Mouse (Mus musculus) liver, adult 2 months (tissue): Measurements from ENCODE around the gene Fgfr2. TPM values are rescaled to one million over a fixed set of nuclear protein-coding genes. Genes with fewer than 3 reads are reported as not detected.

Source experiments
- DNase-seq: peaks from one replicate; pipeline ENCODE4 v3.0.0-alpha.2; 2011; ENCODE audit warnings: low read depth, low spot score; ENCODE audit errors: extremely low read depth
- H3K27ac ChIP-seq: fragments of 200-500 bp; replicated peaks from 2 replicates; pipeline ENCODE4 v1.5.1; 2012; ENCODE audit warnings: low read depth, mild to moderate bottlenecking, control low read depth, inconsistent platforms, low read length; ENCODE audit not compliant: insufficient read depth
- H3K27me3 ChIP-seq: fragments of 200-500 bp; 2 replicates; pipeline ENCODE4 v1.6.1; 2012; ENCODE audit warnings: mild to moderate bottlenecking, moderate library complexity, low read length, inconsistent platforms; ENCODE audit not compliant: control insufficient read depth, insufficient read depth
- H3K36me3 ChIP-seq: fragments of 200-500 bp; 2 replicates; pipeline ENCODE4 v1.6.1; 2012; ENCODE audit warnings: low read length, inconsistent platforms; ENCODE audit not compliant: control insufficient read depth, insufficient read depth
- H3K4me1 ChIP-seq: fragments of 200-500 bp; 2 replicates; pipeline ENCODE4 v1.6.1; 2011; ENCODE audit warnings: low read length; ENCODE audit not compliant: control insufficient read depth, insufficient read depth
- H3K4me3 ChIP-seq: fragments of 200-500 bp; 2 replicates; pipeline ENCODE4 v1.5.1; 2011; ENCODE audit warnings: low read depth, mild to moderate bottlenecking, control low read depth, low read length, moderate library complexity; ENCODE audit not compliant: insufficient read depth
- H3K79me2 ChIP-seq: fragments of 200-500 bp; 2 replicates; pipeline ENCODE4 v1.6.1; 2012; ENCODE audit warnings: inconsistent platforms, mild to moderate bottlenecking, low read length, moderate library complexity; ENCODE audit not compliant: control insufficient read depth, insufficient read depth
- H3K9ac ChIP-seq: fragments of 200-500 bp; 2 replicates; pipeline ENCODE4 v1.6.1; 2012; ENCODE audit warnings: low read depth, mild to moderate bottlenecking, control low read depth, inconsistent platforms, low read length
- CTCF ChIP-seq: fragments of 200-500 bp; IDR thresholded peaks from 2 replicates; pipeline ENCODE4 v1.5.1; 2011; ENCODE audit warnings: low read depth, low read length, control low read depth
- POLR2A ChIP-seq: fragments of 200-500 bp; IDR thresholded peaks from 2 replicates; pipeline ENCODE4 v1.6.1; 2011; ENCODE audit warnings: low read length, control low read depth; ENCODE audit not compliant: insufficient read depth; ENCODE audit errors: extremely low read depth
- WGBS: fragments of 180-500 bp; shearing (Covaris S2); methylation state at CpG from one replicate; pipeline ENCODE4 v1.1.7; 2018; 5-methylcytosine and 5-hydroxymethylcytosine counted together
- polyA plus RNA-seq: library from polyadenylated mRNA; depleted of rRNA; stranded (reverse); fragments of >200 nt; gene quantifications from 2 replicates; pipeline ENCODE4 v1.2.3, GENCODE M21; 2012
- total RNA-seq: library from RNA; depleted of rRNA; stranded (reverse); fragments of >200 nt; gene quantifications from 2 replicates; pipeline ENCODE4 v1.2.3, GENCODE M21; 2014

Gene Fgfr2
- total and polyA plus RNA-seq, 2 experiments: 16.7 to 35.2 TPM

- TF ChIP-seq POLR2A: no peak
- no peak for TF ChIP-seq CTCF
- no peak overlapping the region for H3K4me3 ChIP-seq
- no peaks in the 10 kb centered on the region for H3K4me1 ChIP-seq
- no peaks in the 10 kb centered on the region for H3K27me3 ChIP-seq
- no peaks in the 10 kb centered on the region for H3K36me3 ChIP-seq
- no peak overlapping the region for H3K27ac ChIP-seq
- DNase-seq: no peak
- no peak overlapping the region for H3K9ac ChIP-seq
- no peaks in the 10 kb centered on the region for H3K79me2 ChIP-seq
- WGBS: 30% methylated on average over 4 of the region's 4 CpGs
These were observed 628.9 kb downstream of the Fgfr2 start for GRCm38 (mm10) chr7:132494263-132494662.

- Histone ChIP-seq H3K36me3 (no peaks in the 10 kb centered on the region), H3K79me2 (no peaks in the 10 kb centered on the region), H3K9ac (no peak overlapping the region), H3K27ac (no peak overlapping the region), H3K4me1 (no peaks in the 10 kb centered on the region), H3K27me3 (no peaks in the 10 kb centered on the region), H3K4me3 (no peak overlapping the region)
- 62% methylated on average over 3 of the region's 3 CpGs for WGBS
- no peak for TF ChIP-seq CTCF
- TF ChIP-seq POLR2A: no peak
- DNase-seq: no peak
These were observed 629.5 kb downstream of the Fgfr2 start for GRCm38 (mm10) chr7:132493632-132494031.

GRCm38 (mm10) chr7:132491902-132492301 is 631.2 kb downstream of the Fgfr2 start:
- Histone ChIP-seq H3K9ac (no peak overlapping the region), H3K79me2 (no peaks in the 10 kb centered on the region), H3K36me3 (no peaks in the 10 kb centered on the region), H3K4me1 (no peaks in the 10 kb centered on the region), H3K27ac (no peak overlapping the region), H3K4me3 (no peak overlapping the region), H3K27me3 (no peaks in the 10 kb centered on the region)
- no peak for DNase-seq
- WGBS: 77% methylated on average over 7 of the region's 7 CpGs
- TF ChIP-seq CTCF: no peak
- TF ChIP-seq POLR2A: no peak

DNA sequence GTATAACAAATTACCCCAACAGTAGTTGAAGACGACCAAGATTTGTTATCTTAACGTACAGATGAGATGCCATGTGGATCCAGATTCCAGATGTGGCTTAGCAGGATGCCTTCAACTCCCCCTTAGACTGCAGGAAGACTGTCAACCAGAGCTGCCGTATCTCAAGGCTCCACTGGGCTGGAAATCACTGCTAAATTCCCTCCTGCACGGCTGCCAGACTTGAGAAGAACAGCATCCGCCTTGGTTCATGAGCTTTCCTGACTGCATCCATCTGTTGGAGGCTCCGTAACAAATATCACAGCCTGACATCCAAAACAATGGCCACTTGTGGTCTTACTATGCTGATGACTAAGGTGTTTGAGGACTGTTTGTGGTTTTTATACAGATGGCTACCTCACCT is 635.8 kb downstream of the Fgfr2 start:
- H3K27me3 ChIP-seq: no peaks in the 10 kb centered on the region
- H3K27ac ChIP-seq: no peak overlapping the region
- H3K4me1 ChIP-seq: no peaks in the 10 kb centered on the region
- H3K4me3 ChIP-seq: no peak overlapping the region
- no peaks in the 10 kb centered on the region for H3K79me2 ChIP-seq
- TF ChIP-seq CTCF (no peak), POLR2A (no peak)
- H3K36me3 ChIP-seq: no peaks in the 10 kb centered on the region
- no peak overlapping the region for H3K9ac ChIP-seq
- WGBS: 67% methylated on average over 6 of the region's 6 CpGs
- DNase-seq: no peak

DNA sequence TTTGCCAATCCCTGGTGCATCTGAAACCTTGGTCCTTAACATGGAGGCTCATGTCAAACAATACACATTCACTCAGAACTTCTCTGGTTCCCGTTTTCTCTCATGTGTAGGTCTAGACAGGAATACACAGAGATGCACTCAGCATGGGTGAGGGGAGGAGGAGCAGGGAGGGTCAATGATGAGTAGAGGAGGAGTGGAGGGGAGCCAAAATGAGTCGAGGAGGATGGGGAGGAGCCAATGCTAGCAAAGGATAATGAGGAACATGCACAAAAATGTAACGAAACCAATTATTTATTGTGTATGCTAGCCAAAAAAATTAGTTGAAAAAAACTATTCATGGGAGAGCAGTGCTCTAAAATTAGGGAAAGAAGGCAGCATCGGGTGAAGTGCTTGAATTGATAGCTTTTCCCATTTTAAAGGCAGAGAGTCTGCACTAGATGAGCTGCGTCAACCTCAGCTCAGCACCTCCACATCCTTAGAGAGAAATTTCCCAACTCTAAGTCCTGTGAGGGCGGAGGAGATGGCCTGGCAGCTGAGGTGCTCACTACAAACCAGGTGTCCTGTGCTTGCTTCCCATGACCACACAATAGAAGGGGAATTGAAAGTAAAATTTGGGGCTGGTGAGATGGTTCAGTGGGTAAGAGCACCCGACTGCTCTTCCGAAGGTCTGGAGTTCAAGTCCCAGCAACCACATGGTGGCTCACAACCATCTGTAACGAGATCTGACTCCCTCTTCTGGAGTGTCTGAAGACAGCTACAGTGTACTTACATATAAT is 636.6 kb downstream of the Fgfr2 start:
- no peak for TF ChIP-seq CTCF
- no peak for TF ChIP-seq POLR2A
- Histone ChIP-seq H3K9ac (no peak overlapping the region), H3K4me3 (no peak overlapping the region), H3K27me3 (no peaks in the 10 kb centered on the region), H3K27ac (no peak overlapping the region), H3K79me2 (no peaks in the 10 kb centered on the region), H3K4me1 (no peaks in the 10 kb centered on the region), H3K36me3 (no peaks in the 10 kb centered on the region)
- 81% methylated on average over 9 of the region's 9 CpGs for WGBS
- DNase-seq: no peak

DNA sequence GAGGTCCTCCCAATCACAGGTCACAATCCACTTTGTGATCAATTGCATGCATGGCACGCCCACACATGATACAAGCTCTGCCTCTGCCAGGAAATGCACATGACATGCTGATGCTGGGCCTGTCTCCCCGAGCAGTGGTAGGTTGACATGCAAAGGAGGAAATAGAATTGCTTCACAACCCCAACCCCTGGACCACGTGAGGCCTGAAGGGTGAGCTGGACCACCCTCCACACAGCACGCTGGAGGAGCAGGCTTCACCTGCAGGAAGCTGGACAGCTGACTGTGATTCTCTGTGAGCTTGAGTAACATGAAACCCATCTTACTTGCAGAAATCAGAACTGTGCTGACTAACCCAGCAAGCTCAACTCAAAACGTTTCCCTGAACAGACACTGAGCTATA is 638.7 kb downstream of the Fgfr2 start:
- Histone ChIP-seq H3K36me3 (no peaks in the 10 kb centered on the region), H3K9ac (no peak overlapping the region), H3K27me3 (no peaks in the 10 kb centered on the region), H3K4me1 (no peaks in the 10 kb centered on the region), H3K27ac (no peak overlapping the region), H3K4me3 (no peak overlapping the region), H3K79me2 (no peaks in the 10 kb centered on the region)
- 58% methylated on average over 5 of the region's 5 CpGs for WGBS
- DNase-seq: no peak
- TF ChIP-seq POLR2A (no peak), CTCF (no peak)
